Mouse (Mus musculus) midbrain, embryonic 12.5 days (tissue): ENCODE data around the gene Nfam1. TPM values are rescaled to one million over a fixed set of nuclear protein-coding genes. Genes with fewer than 3 reads are reported as not detected.
"Not testable (repeated sequence)": the region's sequence is repeated elsewhere in the genome, so short reads cannot be mapped to it uniquely, and the experiment has no call there.

Experiments
- ATAC-seq: fragments of 200-750 bp; cut with Nextera tagmentation; 2 replicates; pipeline ENCODE4 v1.8.0; 2017; ENCODE audit warnings: low read depth, moderate TSS enrichment, moderate library complexity; ENCODE audit not compliant: low FRiP score
- H3K27ac ChIP-seq: fragments of 300-500 bp; sonication (generic); replicated peaks from 2 replicates; pipeline ENCODE4 v1.5.1; 2016; ENCODE audit warnings: mild to moderate bottlenecking
- H3K27me3 ChIP-seq: fragments of 300-500 bp; sonication (generic); 2 replicates; pipeline ENCODE4 v1.6.1; 2016; ENCODE audit warnings: mild to moderate bottlenecking
- H3K36me3 ChIP-seq: fragments of 300-500 bp; sonication (generic); 2 replicates; pipeline ENCODE4 v1.6.1; 2016
- H3K4me1 ChIP-seq: fragments of 300-500 bp; sonication (generic); 2 replicates; pipeline ENCODE4 v1.6.1; 2016
- H3K4me2 ChIP-seq: fragments of 300-500 bp; sonication (generic); replicated peaks from 2 replicates; pipeline ENCODE4 v1.6.1; 2016; ENCODE audit warnings: mild to moderate bottlenecking, moderate library complexity
- H3K4me3 ChIP-seq: fragments of 300-500 bp; sonication (generic); 2 replicates; pipeline ENCODE4 v1.5.1; 2016; ENCODE audit warnings: mild to moderate bottlenecking
- H3K9ac ChIP-seq: fragments of 300-500 bp; sonication (generic); replicated peaks from 2 replicates; pipeline ENCODE4 v1.6.1; 2016; ENCODE audit warnings: mild to moderate bottlenecking, moderate library complexity
- H3K9me3 ChIP-seq: fragments of 300-500 bp; sonication (generic); 2 replicates; pipeline ENCODE4 v1.6.1; 2016; ENCODE audit warnings: mild to moderate bottlenecking
- WGBS: fragments of 180-500 bp; shearing (Covaris S2); methylation state at CpG from one replicate; pipeline ENCODE4 v1.1.7; 2016; 5-methylcytosine and 5-hydroxymethylcytosine counted together
- polyA plus RNA-seq: library from polyadenylated mRNA; unstranded; fragments of >200 nt; fragmentation: Nextera tagmentation; extraction: Ambion mirVana; gene quantifications from 2 replicates; pipeline ENCODE4 v1.2.1, GENCODE M21; 2016

The Nfam1 gene
- 3.3 and 4.2 TPM in 2 replicates for polyA plus RNA-seq

- Histone ChIP-seq H3K4me3 (no peak within 1 kb of the TSS), H3K36me3 (no peaks in the 10 kb centered on the region), H3K4me2 (0 out of 2 replicates have a peak within 1 kb of the TSS, but pooled peaks have one; percentile 2), H3K9ac (no peak within 1 kb of the TSS), H3K27me3 (peaks cover 60% of the 10 kb centered on the region), H3K27ac (no peak within 1 kb of the TSS), H3K4me1 (peaks cover 55% of the 10 kb centered on the region), H3K9me3 (no peaks in the 10 kb centered on the region)
- 30% methylated on average over 17 of the region's 17 CpGs for WGBS
- ATAC-seq, result no peak
Measured at GRCm38 (mm10) chr15:83032981-83033541, at the start of gene Nfam1. Nfam1 (minus strand) TSS chr15:83033306.

DNA sequence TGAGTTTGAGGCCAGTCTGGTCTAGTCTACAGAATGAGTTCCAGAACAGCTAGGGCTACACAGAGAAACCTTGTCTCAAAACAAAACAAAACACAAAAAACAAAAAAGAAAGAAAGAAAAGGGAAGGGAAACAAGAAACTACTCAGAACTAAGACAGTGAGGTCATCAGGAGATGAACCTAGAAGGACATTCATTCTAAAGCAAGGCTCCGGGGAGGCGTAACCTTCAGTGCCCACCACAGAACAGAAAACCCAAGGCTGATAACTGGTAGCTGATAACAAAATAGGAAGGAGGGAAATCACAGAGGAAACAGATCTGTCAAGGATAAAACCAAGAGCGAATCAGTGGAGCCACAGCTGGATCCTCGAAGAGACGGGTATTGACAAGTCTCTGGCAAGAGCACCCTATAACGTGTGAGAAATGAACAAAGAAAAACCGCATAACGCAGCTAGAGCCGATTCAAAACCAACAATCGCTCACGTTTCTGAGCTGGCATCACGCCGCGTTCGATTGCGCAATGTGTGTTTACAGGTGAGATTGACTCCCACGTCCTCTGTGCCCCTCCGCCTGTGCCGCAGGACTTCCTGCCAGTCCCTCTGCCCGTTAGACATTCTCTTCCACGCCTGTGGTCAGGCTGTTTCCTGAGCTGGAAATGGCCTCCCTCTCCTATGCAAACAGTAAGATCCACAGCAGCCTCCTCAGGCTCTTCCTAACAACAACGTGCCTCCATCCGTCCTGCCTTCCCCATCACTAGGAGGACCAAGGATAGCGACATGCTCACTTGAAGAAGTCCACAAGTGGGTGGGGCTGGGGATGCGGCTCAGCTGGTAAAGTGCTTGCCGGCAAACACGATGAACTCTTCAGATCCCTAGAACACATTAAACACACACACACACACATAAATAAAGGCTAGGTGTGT, 42.8 kb upstream of the Nfam1 start:
- Histone ChIP-seq H3K4me2 (no peak overlapping the region), H3K4me1 (0 out of 2 replicates have a peak, but pooled peaks cover 3% of the 10 kb centered on the region), H3K27ac (no peak overlapping the region), H3K9ac (no peak overlapping the region), H3K27me3 (0 out of 2 replicates have a peak, but pooled peaks cover 5% of the 10 kb centered on the region), H3K36me3 (no peaks in the 10 kb centered on the region), H3K9me3 (no peaks in the 10 kb centered on the region), H3K4me3 (no peak overlapping the region)
- ATAC-seq, result no peak
- 67% methylated on average over 27 of the region's 27 CpGs for WGBS

DNA sequence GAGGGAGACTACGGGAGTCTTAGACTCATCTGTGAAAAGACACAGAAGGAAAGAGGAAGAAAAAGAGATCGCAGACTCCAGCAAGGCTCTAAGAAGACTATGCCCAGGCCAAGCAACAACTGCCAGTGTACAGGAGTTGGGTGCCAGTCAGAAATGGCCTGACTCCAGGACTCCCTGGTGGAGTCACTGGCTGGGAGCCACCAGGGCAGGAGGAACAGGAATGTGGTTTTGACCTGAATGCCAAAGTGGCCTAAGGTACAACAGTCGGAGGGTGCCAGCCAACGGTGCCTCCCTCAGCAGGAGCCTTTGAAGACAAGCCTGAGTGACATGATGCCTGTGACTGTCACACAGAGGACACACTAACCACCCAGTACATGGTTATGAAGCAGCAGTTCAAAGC, 41.1 kb upstream of the Nfam1 start:
- Histone ChIP-seq H3K36me3 (no peaks in the 10 kb centered on the region), H3K9ac (no peak overlapping the region), H3K27me3 (0 out of 2 replicates have a peak, but pooled peaks cover 5% of the 10 kb centered on the region), H3K4me3 (no peak overlapping the region), H3K27ac (no peak overlapping the region), H3K4me1 (0 out of 2 replicates have a peak, but pooled peaks cover 3% of the 10 kb centered on the region), H3K4me2 (no peak overlapping the region), H3K9me3 (no peaks in the 10 kb centered on the region)
- no peak for ATAC-seq
- 90% methylated on average over 4 of the region's 4 CpGs for WGBS

DNA sequence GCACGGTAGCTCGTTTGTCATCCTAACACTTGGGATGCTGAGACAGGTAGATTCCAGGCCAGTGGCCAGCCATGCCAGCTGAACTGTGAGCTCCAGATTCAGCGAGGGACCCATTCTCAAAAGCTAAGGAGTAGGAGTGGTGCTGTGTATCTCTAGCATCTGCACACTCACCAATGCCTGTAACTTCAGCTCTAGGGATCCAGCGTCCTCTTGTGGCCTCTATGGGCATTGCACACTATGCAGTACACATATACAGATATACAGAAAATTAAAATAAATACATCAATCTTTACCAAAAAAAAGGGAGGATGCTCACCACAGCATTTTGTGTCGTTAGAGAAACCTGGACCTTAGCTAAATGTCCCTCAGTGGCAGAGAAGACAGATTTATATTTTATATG, 38.6 kb upstream of the Nfam1 start:
- ATAC-seq, result no peak
- Histone ChIP-seq H3K9ac (no peak overlapping the region), H3K4me2 (no peak overlapping the region), H3K36me3 (no peaks in the 10 kb centered on the region), H3K9me3 (no peaks in the 10 kb centered on the region), H3K4me1 (0 out of 2 replicates have a peak, but pooled peaks cover 3% of the 10 kb centered on the region), H3K27me3 (no peaks in the 10 kb centered on the region), H3K4me3 (no peak overlapping the region), H3K27ac (no peak overlapping the region)
- 82% methylated on average over 5 of the region's 5 CpGs for WGBS

DNA sequence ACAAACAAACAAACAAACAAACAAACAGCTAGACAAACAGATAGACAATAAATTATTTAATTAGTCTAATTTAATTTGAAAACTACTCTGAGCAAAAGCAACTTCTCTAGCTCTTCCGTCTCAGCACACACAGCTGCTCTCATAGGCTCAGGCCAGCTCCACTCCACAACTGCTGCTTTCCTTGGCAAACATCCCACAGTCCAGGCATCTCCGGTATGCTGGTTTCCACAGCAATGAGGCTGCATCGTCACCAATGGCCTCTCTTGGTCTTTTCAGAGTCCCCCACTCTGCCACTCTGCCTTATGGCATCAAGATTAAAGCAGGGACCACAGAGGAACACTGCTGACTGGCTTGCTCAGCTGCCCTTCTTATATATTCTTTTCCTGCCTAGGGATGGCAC, 37.8 kb upstream of the Nfam1 start:
- Histone ChIP-seq H3K27ac (no peak overlapping the region), H3K36me3 (no peaks in the 10 kb centered on the region), H3K4me2 (no peak overlapping the region), H3K27me3 (no peaks in the 10 kb centered on the region), H3K9me3 (no peaks in the 10 kb centered on the region), H3K4me1 (0 out of 2 replicates have a peak, but pooled peaks cover under 1% of the 10 kb centered on the region), H3K4me3 (no peak overlapping the region), H3K9ac (no peak overlapping the region)
- WGBS, result 72% methylated on average over 3 of the region's 3 CpGs
- no peak for ATAC-seq

DNA sequence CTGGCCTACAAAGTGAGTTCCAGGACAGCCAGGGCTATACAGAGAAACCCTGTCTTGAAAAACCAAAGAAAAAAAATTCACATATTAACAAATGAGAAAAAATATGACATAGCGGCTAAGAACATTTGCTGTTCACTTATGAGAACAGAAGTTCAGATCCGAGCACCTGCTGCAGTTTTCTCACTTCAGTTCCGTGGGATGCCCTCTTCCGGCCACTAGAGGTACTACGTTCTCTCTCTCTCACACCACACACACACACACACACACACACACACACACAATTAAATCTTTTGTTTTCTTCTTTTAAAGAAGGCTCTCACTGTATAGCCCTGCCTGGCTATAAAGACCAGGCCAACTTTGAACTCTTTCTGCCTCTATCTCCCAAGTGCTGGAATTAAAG, 35.2 kb upstream of the Nfam1 start:
- H3K4me2 ChIP-seq, result no peak overlapping the region
- 94% methylated on average over 5 of the region's 5 CpGs for WGBS

GRCm38 (mm10) chr15:83065543-83065942, 32.4 kb upstream of the Nfam1 start:
- H3K27me3 ChIP-seq, result no peaks in the 10 kb centered on the region; the same call in 1 of the 2 replicates
- H3K9me3 ChIP-seq, result no peaks in the 10 kb centered on the region
- H3K4me2 ChIP-seq, result no peak overlapping the region
- ATAC-seq, result no peak
- no peak overlapping the region for H3K27ac ChIP-seq
- WGBS, result 90% methylated on average over 4 of the region's 4 CpGs
- H3K4me1 ChIP-seq, result peaks cover 7% of the 10 kb centered on the region
- H3K36me3 ChIP-seq, result no peaks in the 10 kb centered on the region
- no peak overlapping the region for H3K9ac ChIP-seq
- H3K4me3 ChIP-seq, result no peak overlapping the region

More for the DNA sequence above, 35.2 kb upstream of the Nfam1 start:
- no peaks in the 10 kb centered on the region for H3K36me3 ChIP-seq
- no peak overlapping the region for H3K27ac ChIP-seq
- no peaks in the 10 kb centered on the region for H3K4me1 ChIP-seq
- no peaks in the 10 kb centered on the region for H3K27me3 ChIP-seq
- H3K9me3 ChIP-seq, result no peaks in the 10 kb centered on the region
- ATAC-seq, result no peak
- H3K4me3 ChIP-seq, result no peak overlapping the region
- no peak overlapping the region for H3K9ac ChIP-seq

DNA sequence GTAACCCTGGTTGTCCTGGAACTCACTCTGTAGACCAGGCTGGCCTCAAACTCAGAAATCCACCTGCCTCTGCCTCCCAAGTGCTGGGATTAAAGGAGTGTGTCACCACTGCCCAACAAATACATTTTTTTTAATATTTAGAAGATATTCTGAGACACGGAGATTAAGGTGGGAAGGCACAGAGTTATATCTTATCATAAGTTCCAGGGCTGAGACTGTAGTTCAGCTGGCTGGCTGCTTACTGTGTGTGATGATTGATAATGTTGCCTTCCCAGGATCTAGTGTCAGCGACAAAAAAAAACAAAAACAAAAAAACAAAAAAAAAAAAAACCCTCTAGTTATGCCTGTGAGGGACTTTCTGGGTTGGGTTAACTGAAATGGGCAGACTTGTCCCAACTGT, 29.5 kb upstream of the Nfam1 start:
- not testable (repeated sequence) for H3K4me3 ChIP-seq, H3K27me3 ChIP-seq, H3K36me3 ChIP-seq, H3K9me3 ChIP-seq, H3K27ac ChIP-seq, ATAC-seq, H3K4me2 ChIP-seq, H3K9ac ChIP-seq
- WGBS, result 95% methylated on average over 2 of the region's 2 CpGs
- peaks cover 23% of the 10 kb centered on the region for H3K4me1 ChIP-seq

- Histone ChIP-seq H3K9me3 (no peaks in the 10 kb centered on the region), H3K4me2 (no peak overlapping the region), H3K27me3 (no peaks in the 10 kb centered on the region; the same call in 1 of the 2 replicates), H3K27ac (no peak overlapping the region), H3K36me3 (no peaks in the 10 kb centered on the region), H3K4me1 (peaks cover 31% of the 10 kb centered on the region), H3K9ac (no peak overlapping the region), H3K4me3 (no peak overlapping the region)
- ATAC-seq, result no peak
- 15% methylated on average over 5 of the region's 5 CpGs for WGBS
Measured at GRCm38 (mm10) chr15:83061689-83062088, 28.6 kb upstream of the Nfam1 start.

GRCm38 (mm10) chr15:83059233-83059660, 26.1 kb upstream of the Nfam1 start:
- H3K27ac ChIP-seq, result peak overlapping the region; percentile 77
- no peak overlapping the region for H3K4me2 ChIP-seq
- WGBS, result 40% methylated on average over 5 of the region's 5 CpGs
- H3K4me3 ChIP-seq, result no peak overlapping the region
- ATAC-seq, result no peak
- peaks cover 44% of the 10 kb centered on the region for H3K4me1 ChIP-seq
- peaks cover 7% of the 10 kb centered on the region; the same call in 1 of the 2 replicates for H3K27me3 ChIP-seq
- no peaks in the 10 kb centered on the region for H3K36me3 ChIP-seq
- no peaks in the 10 kb centered on the region for H3K9me3 ChIP-seq
- no peak overlapping the region for H3K9ac ChIP-seq

DNA sequence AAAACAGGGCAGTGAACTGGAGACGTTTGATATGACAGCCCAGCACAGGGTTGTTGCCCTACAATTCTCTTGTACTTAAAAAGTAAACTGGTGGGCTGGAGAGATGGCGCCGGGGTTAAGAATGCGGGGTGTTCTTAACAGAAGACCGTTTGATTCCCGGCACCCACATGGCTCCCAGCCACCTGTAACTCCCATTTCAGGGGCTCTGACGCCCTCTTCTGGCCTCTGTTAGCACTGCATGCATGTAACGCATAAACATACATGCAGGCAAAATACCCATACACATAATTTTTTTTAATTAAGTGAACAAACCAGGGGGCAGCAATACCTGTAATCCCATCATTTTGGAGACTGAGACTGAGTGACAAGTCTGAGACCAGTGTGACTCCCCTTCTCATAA, 24.4 kb upstream of the Nfam1 start:
- 70% methylated on average over 8 of the region's 8 CpGs for WGBS
- Histone ChIP-seq H3K27me3 (peaks cover 11% of the 10 kb centered on the region), H3K4me2 (no peak overlapping the region), H3K27ac (peak overlapping the region; percentile 85), H3K9me3 (no peaks in the 10 kb centered on the region), H3K36me3 (no peaks in the 10 kb centered on the region), H3K9ac (no peak overlapping the region), H3K4me1 (peaks cover 51% of the 10 kb centered on the region), H3K4me3 (no peak overlapping the region)
- no peak for ATAC-seq
